Mouse (Mus musculus) megakaryocyte-erythroid progenitor cell, adult 5 weeks (primary cell): ENCODE data around the gene Wdr64. TPM values are rescaled to one million over a fixed set of nuclear protein-coding genes. Genes with fewer than 3 reads are reported as not detected.

Source experiments
- polyA plus RNA-seq: library from polyadenylated mRNA; stranded (reverse); fragments of >175 nt; gene quantifications from 2 replicates; pipeline ENCODE4 v1.2.3, GENCODE M21; 2012

Gene Wdr64
- not detected in 2 replicates for polyA plus RNA-seq

GRCm38 (mm10) chr1:175698293-175698692 lies at the start of gene Wdr64:
Wdr64 (plus strand) TSS chr1:175698593.

GRCm38 (mm10) chr1:175692246-175692996 lies 6.0 kb upstream of the Wdr64 start, which contains the start of the genes Opn3 and Chml:
Opn3 (minus strand) TSS chr1:175692776.
Chml (minus strand) TSS chr1:175692901.

Other genes with a start within 250 kb of the Wdr64 start
- not detected in 2 replicates for gene Rgs7, start 206.1 kb upstream of the Wdr64 start, polyA plus RNA-seq
- 0.13 and 1.3 TPM in 2 replicates for gene Kmo, start 78.2 kb upstream of the Wdr64 start, polyA plus RNA-seq
- gene Fh1, start 73.0 kb upstream of the Wdr64 start, polyA plus RNA-seq, result 12.9 and 13.3 TPM in 2 replicates
- 0.84 and 1.2 TPM in 2 replicates for gene Opn3, start 5.8 kb upstream of the Wdr64 start, polyA plus RNA-seq
- gene Chml, start 5.7 kb upstream of the Wdr64 start, polyA plus RNA-seq, result 14.6 and 15.6 TPM in 2 replicates
- gene Exo1, start 182.0 kb downstream of the Wdr64 start, polyA plus RNA-seq, result 2.1 and 2.5 TPM in 2 replicates
- not detected in 2 replicates for gene Gm38100, start 221.7 kb downstream of the Wdr64 start, polyA plus RNA-seq